Mouse (Mus musculus): ENCODE data around the gene Anxa10. TPM values are rescaled to one million over a fixed set of nuclear protein-coding genes. Genes with fewer than 3 reads are reported as not detected.

Anxa10 gene
- polyA plus RNA-seq (2017; shearing (Covaris generic)): not detected

GRCm38 (mm10) chr8:62123098-62123497 lies at the start of gene Anxa10:
Anxa10 (minus strand) TSS chr8:62123150.

Other genes with a start within 250 kb of the Anxa10 start
- 0.86 TPM for gene Palld, start 220.5 kb downstream of the Anxa10 start, polyA plus RNA-seq (2017; shearing (Covaris generic))
- 32.3 TPM for gene Ddx60, start 195.1 kb downstream of the Anxa10 start, polyA plus RNA-seq (2017; shearing (Covaris generic))

Data from CD4-positive, CD25-positive, alpha-beta regulatory T cell (primary cell).